Mouse (Mus musculus): ENCODE data around the gene Slc25a3.
A peak's percentile ranks its signal among the peaks of the same experiment; 100 is the strongest.

Gene Slc25a3

DNA sequence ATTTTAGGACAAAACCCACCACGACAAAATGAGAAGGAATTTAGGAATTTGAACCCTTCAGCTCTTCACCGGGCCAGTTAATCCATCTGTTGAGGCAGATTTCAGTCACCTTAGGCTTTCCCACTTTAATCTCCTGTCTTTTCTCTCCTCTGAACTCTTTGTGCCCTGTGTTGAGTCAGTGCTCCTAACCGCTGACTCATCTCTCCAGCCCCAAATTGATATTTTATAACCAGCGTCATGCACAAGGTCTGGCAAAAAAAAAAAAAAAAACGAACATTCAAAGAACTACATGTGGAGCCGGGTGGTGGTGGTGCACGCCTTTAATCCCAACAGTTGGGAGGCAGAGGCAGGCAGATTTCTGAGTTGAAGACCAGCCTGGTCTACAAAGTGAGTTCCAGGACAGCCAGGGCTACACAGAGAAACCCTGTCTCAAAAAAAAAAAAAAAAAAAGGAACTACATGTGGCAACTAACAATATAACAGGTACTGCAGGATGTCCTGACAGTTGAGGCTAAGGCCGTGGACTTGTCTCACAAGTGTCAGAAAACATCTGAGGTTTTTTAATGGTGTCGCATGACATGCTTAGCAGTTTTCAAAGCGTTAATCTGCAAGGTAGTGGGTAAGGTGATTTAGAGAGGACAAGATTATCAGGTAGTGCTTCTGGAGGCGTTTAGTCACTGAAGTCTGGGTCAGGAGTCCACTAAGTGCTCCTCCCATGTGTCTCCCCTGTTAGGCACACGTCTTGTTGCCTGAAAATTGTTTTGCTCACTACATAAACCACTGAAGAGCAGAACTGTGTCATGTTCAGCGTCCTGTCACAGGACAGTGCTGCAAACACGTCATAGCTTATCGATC lies 29.4 kb downstream of the Slc25a3 start:
- no peak for DNase-seq (ENCODE audit: low spot score in 2 of 2)

DNA sequence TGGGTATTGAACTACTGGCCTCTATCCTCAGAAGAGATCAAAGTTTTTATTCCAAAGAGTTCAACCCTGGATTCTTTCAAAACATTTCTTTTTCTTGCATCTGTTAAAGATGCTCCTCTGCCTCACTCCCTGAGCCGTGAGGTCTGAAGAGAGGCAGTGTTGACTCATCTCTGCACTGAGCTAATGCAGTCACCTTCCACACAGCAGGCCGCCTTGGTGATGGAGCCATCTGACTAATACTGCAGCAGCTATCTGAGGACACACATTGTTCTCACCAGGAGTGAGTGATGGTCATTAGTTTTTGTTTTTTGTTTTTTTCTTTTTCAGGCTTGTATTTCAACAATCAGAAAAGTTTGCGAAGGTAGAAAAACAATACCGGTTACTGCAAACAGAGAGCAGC lies 31.0 kb downstream of the Slc25a3 start:
- no peak for DNase-seq (ENCODE audit: low spot score in 2 of 2)

- DNase-seq (ENCODE audit: low spot score in 2 of 2) = no peak
These were observed 40.4 kb downstream of the Slc25a3 start for GRCm38 (mm10) chr10:91083393-91083927.

DNA sequence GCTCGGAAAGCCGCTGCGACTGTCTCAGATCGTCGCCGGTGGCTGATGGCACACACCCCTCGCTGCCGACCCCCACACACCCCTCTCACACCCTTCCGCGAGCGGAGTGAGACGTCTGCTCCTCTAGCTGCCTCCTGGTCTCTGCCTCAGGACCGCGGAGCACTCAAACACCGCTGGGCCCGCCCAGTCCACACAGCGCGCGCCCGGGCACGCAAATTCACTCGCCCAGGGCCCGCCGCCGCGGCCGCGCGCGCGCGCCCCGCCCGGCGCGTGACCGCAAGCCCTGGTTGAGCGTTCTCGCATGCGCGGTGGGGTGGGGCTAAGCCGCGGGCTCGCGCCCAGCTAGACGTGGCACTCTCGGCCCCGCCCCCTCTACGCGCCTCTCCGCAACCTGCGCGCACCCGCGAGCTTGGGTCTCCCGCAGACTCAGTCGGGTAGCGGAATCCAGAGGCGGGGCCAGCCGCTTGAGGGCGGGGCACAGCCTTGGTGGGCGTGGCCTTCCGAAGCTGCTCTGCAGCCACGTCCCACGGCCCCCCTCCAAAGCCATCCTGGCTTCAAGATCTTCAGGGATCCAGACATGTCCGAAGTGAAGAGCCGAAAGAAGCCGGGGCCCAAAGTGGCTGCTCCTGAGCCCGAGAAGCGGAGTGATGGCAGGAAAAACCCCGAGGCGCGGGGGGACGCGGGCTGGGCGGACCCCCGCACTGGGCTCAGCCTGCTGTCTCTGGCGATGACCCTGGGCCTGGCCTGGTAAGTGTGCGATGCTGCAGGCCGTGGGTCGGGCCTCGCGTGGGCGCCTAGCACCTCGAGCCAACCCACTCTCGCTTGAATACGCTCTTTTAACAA lies 41.1 kb downstream of the Slc25a3 start, which contains the start of the genes Apaf1 and Ikbip:
TSS of gene Apaf1 (minus strand) at position 221 of the 843 bp plus-strand sequence.
TSS of gene Ikbip (plus strand) at position 391 of the 843 bp plus-strand sequence.
- peak; percentile 98 to 100 for DNase-seq (ENCODE audit: low spot score in 2 of 2)

- no peak for DNase-seq (ENCODE audit: low spot score in 2 of 2)
These were observed 41.8 kb downstream of the Slc25a3 start for GRCm38 (mm10) chr10:91081959-91082507.

- no peak for DNase-seq (ENCODE audit: low spot score in 2 of 2)
These were observed 43.3 kb downstream of the Slc25a3 start for GRCm38 (mm10) chr10:91080540-91080939.

DNA sequence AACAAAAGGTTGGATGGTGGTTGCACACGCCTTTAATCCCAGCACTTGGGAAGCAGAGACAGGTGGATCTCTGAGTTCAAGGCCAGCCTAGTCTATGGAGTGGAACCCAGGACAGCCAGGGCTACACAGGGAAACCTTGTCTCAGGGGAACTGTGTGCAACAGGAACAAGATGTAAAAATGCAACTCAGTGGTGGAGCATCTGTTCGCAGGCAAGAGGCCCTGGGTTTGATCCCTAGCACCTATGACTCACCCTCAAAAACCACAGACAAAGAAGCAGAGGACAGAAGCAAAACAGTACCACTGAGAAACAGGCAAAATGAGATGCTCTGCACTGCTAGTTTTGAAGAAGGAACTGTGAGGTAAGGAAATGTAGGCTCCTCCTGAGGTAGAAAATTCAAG lies 47.2 kb downstream of the Slc25a3 start:
- no peak for DNase-seq (ENCODE audit: low spot score in 2 of 2)

GRCm38 (mm10) chr10:91073345-91073744 lies 50.5 kb downstream of the Slc25a3 start:
- DNase-seq (ENCODE audit: low spot score in 2 of 2) = no peak

DNA sequence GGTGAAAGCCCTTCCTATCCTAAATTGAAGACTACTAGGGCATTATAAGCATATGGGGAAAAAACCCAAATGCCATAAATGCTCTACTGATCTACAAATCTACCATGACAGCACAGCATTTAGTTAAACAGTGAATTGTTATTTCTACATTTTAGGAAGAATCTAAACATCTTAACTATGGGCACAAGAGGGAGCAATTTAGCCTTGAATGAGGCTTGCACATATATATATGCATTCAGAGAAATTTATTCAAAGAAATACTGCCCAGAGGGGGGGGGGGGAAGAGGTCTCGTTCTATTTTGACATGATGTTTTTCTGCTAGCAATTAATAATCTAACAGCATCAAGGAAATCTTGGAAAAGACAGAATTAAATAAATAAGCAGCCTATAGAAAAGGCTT lies 52.1 kb downstream of the Slc25a3 start:
- DNase-seq (ENCODE audit: low spot score in 2 of 2) = no peak

Data from frontal cortex, postnatal 14 days (tissue).